Mouse (Mus musculus) hindbrain, postnatal 0 days (tissue): ENCODE measurements around the gene Rpusd1. TPM values are rescaled to one million over a fixed set of nuclear protein-coding genes. Genes with fewer than 3 reads are reported as not detected.
"Not testable (repeated sequence)": the region's sequence is repeated elsewhere in the genome, so short reads cannot be mapped to it uniquely, and the experiment has no call there.

ENCODE experiments used
- ATAC-seq: fragments of 200-750 bp; cut with Nextera tagmentation; 2 replicates; pipeline ENCODE4 v1.8.0; 2017; ENCODE audit warnings: mild to moderate bottlenecking, moderate TSS enrichment, moderate library complexity
- DNase-seq: peaks from one replicate; pipeline ENCODE4 v3.0.0-alpha.2; 2015; ENCODE audit warnings: low spot score
- H3K27ac ChIP-seq: fragments of 300-500 bp; sonication (generic); 2 replicates; pipeline ENCODE4 v1.5.1; 2014; ENCODE audit warnings: mild to moderate bottlenecking
- H3K27me3 ChIP-seq: fragments of 300-500 bp; sonication (generic); 2 replicates; pipeline ENCODE4 v1.6.1; 2014; ENCODE audit warnings: low read length, mixed read lengths; ENCODE audit not compliant: insufficient read depth
- H3K36me3 ChIP-seq: fragments of 300-500 bp; sonication (generic); 2 replicates; pipeline ENCODE4 v1.6.1; 2014; ENCODE audit warnings: low read length, mixed read lengths; ENCODE audit not compliant: insufficient read depth
- H3K4me1 ChIP-seq: fragments of 300-500 bp; sonication (generic); 2 replicates; pipeline ENCODE4 v1.6.1; 2014; ENCODE audit warnings: antibody characterized with exemption, low read length, mixed read lengths; ENCODE audit not compliant: insufficient read depth
- H3K4me2 ChIP-seq: fragments of 300-500 bp; sonication (generic); 2 replicates; pipeline ENCODE4 v1.6.1; 2014; ENCODE audit warnings: low read depth, mild to moderate bottlenecking, low read length, moderate library complexity, mixed read lengths
- H3K4me3 ChIP-seq: fragments of 300-500 bp; sonication (generic); 2 replicates; pipeline ENCODE4 v1.5.1; 2014; ENCODE audit warnings: low read length
- H3K9ac ChIP-seq: fragments of 300-500 bp; sonication (generic); replicated peaks from 2 replicates; pipeline ENCODE4 v1.6.1; 2014; ENCODE audit warnings: mild to moderate bottlenecking, low read length, moderate library complexity, mixed read lengths
- H3K9me3 ChIP-seq: fragments of 300-500 bp; sonication (generic); 2 replicates; pipeline ENCODE4 v1.6.1; 2016; ENCODE audit warnings: low read length, mixed read lengths
- CTCF ChIP-seq: IDR thresholded peaks from 2 replicates; pipeline ENCODE4 v1.5.1; 2016; ENCODE audit warnings: antibody characterized with exemption, control low read depth, low read depth
- WGBS: fragments of 180-500 bp; shearing (Covaris S2); extraction: QIAGEN DNeasy Blood & Tissue Kit; methylation state at CpG from one replicate; pipeline ENCODE4 v1.1.7; 2014; 5-methylcytosine and 5-hydroxymethylcytosine counted together
- polyA plus RNA-seq: library from polyadenylated mRNA; unstranded; fragments of >200 nt; fragmentation: Nextera tagmentation; extraction: Ambion mirVana; gene quantifications from 2 replicates; pipeline ENCODE4 v1.2.1, GENCODE M21; 2015
- total RNA-seq: library from RNA; depleted of rRNA; stranded (reverse); fragments of >200 nt; gene quantifications from 2 replicates; pipeline ENCODE4 v1.2.3, GENCODE M21; 2014

The Rpusd1 gene
- total and polyA plus RNA-seq, 2 experiments from 2014 or later, result 10.1 to 27.9 TPM

GRCm38 (mm10) chr17:25732082-25732481 is 4.6 kb downstream of the Rpusd1 start:
- 0 out of 2 replicates have a peak, but pooled peaks cover 10% of the 10 kb centered on the region for H3K36me3 ChIP-seq
- no peaks in the 10 kb centered on the region for H3K27me3 ChIP-seq
- no peaks in the 10 kb centered on the region for H3K9me3 ChIP-seq
- peaks cover 12% of the 10 kb centered on the region for H3K4me1 ChIP-seq
- no peak overlapping the region for H3K9ac ChIP-seq
- peak; percentile 98 for TF ChIP-seq CTCF
- DNase-seq, result peak; percentile 89
- WGBS, result 18% methylated on average over 2 of the region's 2 CpGs
- no peak overlapping the region for H3K4me3 ChIP-seq
- no peak overlapping the region for H3K27ac ChIP-seq
- no peak for ATAC-seq
- H3K4me2 ChIP-seq, result no peak overlapping the region

GRCm38 (mm10) chr17:25735246-25735645 is 7.8 kb downstream of the Rpusd1 start:
- Histone ChIP-seq H3K9me3 (no peaks in the 10 kb centered on the region), H3K4me3 (no peak overlapping the region), H3K36me3 (0 out of 2 replicates have a peak, but pooled peaks cover 10% of the 10 kb centered on the region), H3K9ac (no peak overlapping the region), H3K27ac (no peak overlapping the region), H3K4me1 (0 out of 2 replicates have a peak, but pooled peaks cover 4% of the 10 kb centered on the region), H3K27me3 (no peaks in the 10 kb centered on the region), H3K4me2 (no peak overlapping the region)
- no peak for ATAC-seq
- DNase-seq, result no peak
- TF ChIP-seq CTCF, result no peak
- 82% methylated on average over 5 of the region's 5 CpGs for WGBS

GRCm38 (mm10) chr17:25735745-25736144 is 8.3 kb downstream of the Rpusd1 start, which contains the start of gene Mslnl:
Mslnl (plus strand) TSS chr17:25736042.
- ATAC-seq, result no peak
- TF ChIP-seq CTCF, result no peak
- WGBS, result 71% methylated on average over 3 of the region's 3 CpGs
- Histone ChIP-seq H3K4me2 (no peak within 1 kb of the TSS), H3K36me3 (0 out of 2 replicates have a peak, but pooled peaks cover 5% of the 10 kb centered on the region), H3K9me3 (no peaks in the 10 kb centered on the region), H3K4me3 (no peak within 1 kb of the TSS), H3K27ac (no peak within 1 kb of the TSS), H3K4me1 (0 out of 2 replicates have a peak, but pooled peaks cover 4% of the 10 kb centered on the region), H3K9ac (no peak within 1 kb of the TSS), H3K27me3 (no peaks in the 10 kb centered on the region)
- DNase-seq, result no peak

GRCm38 (mm10) chr17:25738861-25739260 is 11.4 kb downstream of the Rpusd1 start:
- Histone ChIP-seq H3K4me1 (no peaks in the 10 kb centered on the region), H3K4me3 (no peak overlapping the region), H3K36me3 (no peaks in the 10 kb centered on the region), H3K9me3 (no peaks in the 10 kb centered on the region), H3K27ac (no peak overlapping the region), H3K27me3 (no peaks in the 10 kb centered on the region), H3K4me2 (no peak overlapping the region), H3K9ac (no peak overlapping the region)
- WGBS, result 81% methylated on average over 7 of the region's 7 CpGs
- ATAC-seq (no peak), DNase-seq (no peak)
- TF ChIP-seq CTCF, result no peak

GRCm38 (mm10) chr17:25741471-25741870 is 14.0 kb downstream of the Rpusd1 start:
- not testable (repeated sequence) for H3K4me3 ChIP-seq, H3K27ac ChIP-seq, H3K9ac ChIP-seq, H3K36me3 ChIP-seq, DNase-seq, H3K9me3 ChIP-seq, H3K4me1 ChIP-seq, H3K4me2 ChIP-seq, ATAC-seq, H3K27me3 ChIP-seq
- WGBS, result 69% methylated on average over 12 of the region's 12 CpGs

GRCm38 (mm10) chr17:25743831-25744230 is 16.4 kb downstream of the Rpusd1 start:
- H3K27ac ChIP-seq, result no peak overlapping the region
- H3K9ac ChIP-seq, result no peak overlapping the region
- WGBS, result 86% methylated on average over 9 of the region's 9 CpGs
- H3K4me3 ChIP-seq, result no peak overlapping the region
- H3K27me3 ChIP-seq, result no peaks in the 10 kb centered on the region
- H3K9me3 ChIP-seq, result no peaks in the 10 kb centered on the region
- no peak for TF ChIP-seq CTCF
- no peak for ATAC-seq
- H3K36me3 ChIP-seq, result no peaks in the 10 kb centered on the region
- no peak overlapping the region for H3K4me2 ChIP-seq
- no peak for DNase-seq
- no peaks in the 10 kb centered on the region for H3K4me1 ChIP-seq

GRCm38 (mm10) chr17:25744311-25744710 is 16.8 kb downstream of the Rpusd1 start:
- Histone ChIP-seq H3K36me3 (no peaks in the 10 kb centered on the region), H3K9ac (no peak overlapping the region), H3K4me1 (no peaks in the 10 kb centered on the region), H3K4me2 (no peak overlapping the region), H3K27ac (no peak overlapping the region), H3K27me3 (no peaks in the 10 kb centered on the region), H3K4me3 (no peak overlapping the region), H3K9me3 (no peaks in the 10 kb centered on the region)
- DNase-seq (no peak), ATAC-seq (no peak)
- TF ChIP-seq CTCF, result no peak
- WGBS, result 80% methylated on average over 10 of the region's 10 CpGs
